Mouse (Mus musculus) G1E (cell line): ENCODE data around the gene Mrpl23.

Experiments used
- CTCF ChIP-seq: IDR thresholded peaks from 2 replicates; pipeline ENCODE4 v1.5.1; 2012; ENCODE audit warnings: low read depth, low read length, inconsistent platforms, mixed read lengths
- POLR2AphosphoS5 ChIP-seq: IDR thresholded peaks from 2 replicates; pipeline ENCODE4 v1.6.1; 2012; ENCODE audit warnings: low read depth, low read length, inconsistent platforms; ENCODE audit not compliant: insufficient replicate concordance

GRCm38 (mm10) chr7:142499010-142499721, 33.3 kb upstream of the Mrpl23 start:
- no peak for TF ChIP-seq CTCF
- TF ChIP-seq POLR2AphosphoS5, result no peak
